Mouse (Mus musculus) thymus, postnatal 10 days (tissue): Measurements from ENCODE around the gene Thap4.

Experiments
- DNase-seq, 2 experiments: peaks; one replicate each; pipeline ENCODE4 v3.0.0; 2021; ENCODE audit warnings: low spot score in 2 of 2

Thap4 gene

DNA sequence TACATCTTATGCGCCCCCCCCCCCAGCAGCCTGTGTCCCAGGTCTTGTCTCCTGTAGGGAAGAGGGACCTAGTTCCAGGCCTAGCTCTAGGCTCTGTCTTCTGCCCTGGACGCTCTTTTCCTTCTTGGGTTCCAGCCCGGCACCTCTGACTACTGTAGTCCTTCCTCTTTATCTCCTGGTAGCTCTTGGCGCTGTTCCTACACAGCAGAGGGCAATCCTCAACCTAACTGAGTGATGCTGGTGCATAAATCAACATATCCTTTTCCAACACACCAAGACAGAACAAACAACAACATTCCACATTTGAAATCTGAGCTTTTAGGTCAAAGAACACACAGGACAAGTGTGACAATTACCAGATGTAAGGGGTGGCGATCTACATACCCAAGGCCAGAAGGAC lies 8.5 kb downstream of the Thap4 start:
- DNase-seq: no peak

DNA sequence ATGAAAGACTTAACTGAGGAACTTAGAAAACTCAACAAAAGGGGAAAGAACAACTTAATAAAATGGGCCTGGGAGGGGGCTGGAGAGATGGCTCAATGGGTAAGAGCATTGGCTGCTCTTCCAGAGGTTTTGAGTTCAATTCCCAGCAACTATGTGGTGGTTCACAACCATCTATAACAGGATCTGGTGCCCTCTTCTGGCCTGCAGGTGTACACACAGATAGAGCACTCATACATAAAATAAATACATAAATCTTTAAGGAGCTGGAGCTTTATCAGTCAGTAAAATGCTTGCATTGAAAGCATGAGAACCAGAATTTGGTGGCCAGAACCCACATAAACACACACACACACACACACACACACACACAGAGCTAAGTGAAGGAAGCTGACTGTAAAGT lies 11.8 kb downstream of the Thap4 start:
- no peak for DNase-seq

DNA sequence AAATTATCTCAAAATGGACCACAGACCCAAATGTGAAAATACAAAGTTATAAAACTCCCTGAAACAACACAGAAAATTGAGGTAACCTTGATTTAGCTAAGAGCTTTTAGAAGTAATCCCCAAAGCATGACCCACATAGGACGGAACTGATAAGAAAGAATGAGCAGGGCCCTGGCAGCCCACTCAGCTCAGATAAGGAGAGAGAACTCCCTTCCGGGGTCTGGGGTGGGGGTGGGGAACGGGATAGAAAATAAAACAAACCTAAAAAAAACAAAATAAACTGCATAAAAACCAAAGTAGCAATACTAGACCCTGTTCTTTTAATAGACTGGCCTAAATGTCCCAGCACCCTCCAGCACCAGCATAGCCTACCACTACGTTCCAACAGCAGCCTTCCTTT lies 12.7 kb downstream of the Thap4 start:
- no peak for DNase-seq

DNA sequence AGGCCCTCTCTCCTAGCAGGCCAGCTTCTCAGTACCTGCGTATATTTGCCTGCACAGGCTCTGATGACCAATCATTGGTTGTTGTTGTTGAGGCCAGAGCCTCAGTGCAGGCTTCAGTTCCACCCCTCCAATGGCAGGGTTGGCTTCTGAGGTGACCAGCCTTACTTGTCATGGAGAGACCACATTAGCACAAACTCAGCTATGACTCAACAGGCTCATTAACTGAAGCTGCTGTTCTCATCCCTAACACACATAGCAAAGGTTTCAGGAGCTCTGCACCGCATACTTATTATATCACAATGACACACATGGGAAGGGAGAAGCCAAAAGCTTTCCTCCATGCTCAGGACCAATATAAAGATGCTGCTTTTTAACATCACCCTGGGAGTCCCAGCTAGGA lies 14.0 kb downstream of the Thap4 start:
- DNase-seq: no peak

DNA sequence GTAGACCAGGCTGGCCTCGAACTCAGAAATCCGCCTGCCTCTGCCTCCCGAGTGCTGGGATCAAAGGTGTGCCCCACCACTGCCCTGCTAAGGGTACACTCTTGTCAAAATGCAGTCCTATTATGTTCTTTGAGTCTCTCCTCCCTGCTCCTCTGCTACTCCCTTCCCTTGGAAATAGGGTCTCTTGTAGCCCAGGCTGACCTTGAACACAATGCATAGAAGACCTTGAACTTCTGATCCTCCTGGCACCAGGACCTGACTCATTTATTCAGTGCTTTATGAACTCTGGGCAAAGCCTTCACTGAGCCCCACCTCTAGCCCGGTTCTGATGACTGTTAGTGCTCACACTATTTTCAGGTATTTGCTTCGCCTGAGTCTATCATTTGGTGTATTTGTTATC lies 17.0 kb downstream of the Thap4 start:
- no peak for DNase-seq

DNA sequence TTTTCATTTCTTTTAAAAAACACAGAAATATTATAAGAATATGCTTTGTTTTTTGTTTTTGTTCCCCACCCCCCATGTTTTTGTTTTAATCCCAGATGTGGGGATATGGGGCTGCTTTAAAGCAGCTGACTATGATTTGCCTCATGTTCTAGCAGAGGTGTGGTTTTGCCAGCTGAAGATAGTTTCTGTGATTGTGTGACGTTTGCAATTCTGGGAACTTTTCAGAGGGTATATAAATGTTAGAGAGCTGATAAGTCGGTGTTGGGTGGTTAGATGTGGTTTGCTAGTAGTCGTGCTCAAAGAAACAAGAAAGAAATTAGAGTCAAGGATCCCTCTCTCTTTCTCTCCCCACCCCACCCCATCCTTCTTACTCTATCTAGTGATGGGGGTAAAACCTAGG lies 18.8 kb downstream of the Thap4 start:
- no peak for DNase-seq

DNA sequence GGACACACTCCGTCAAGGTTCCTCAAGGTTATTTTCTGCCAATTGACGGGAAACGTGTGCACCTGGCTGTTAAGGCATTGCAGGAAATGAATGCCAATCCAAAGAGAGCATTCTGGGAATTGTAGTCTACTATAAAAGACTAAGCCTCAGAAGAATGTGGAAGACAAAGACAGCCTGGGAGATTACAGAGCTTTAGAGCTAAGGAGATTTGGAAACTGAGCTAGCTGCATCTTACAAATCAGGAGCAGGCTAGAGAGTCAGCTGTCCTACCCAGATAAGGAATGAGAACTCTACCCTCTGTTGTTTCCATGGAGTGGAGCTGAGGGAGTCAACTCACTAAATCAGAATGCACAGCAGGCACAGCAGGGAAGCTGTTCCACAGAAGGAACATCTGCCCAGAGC lies 22.8 kb downstream of the Thap4 start:
- no peak for DNase-seq

DNA sequence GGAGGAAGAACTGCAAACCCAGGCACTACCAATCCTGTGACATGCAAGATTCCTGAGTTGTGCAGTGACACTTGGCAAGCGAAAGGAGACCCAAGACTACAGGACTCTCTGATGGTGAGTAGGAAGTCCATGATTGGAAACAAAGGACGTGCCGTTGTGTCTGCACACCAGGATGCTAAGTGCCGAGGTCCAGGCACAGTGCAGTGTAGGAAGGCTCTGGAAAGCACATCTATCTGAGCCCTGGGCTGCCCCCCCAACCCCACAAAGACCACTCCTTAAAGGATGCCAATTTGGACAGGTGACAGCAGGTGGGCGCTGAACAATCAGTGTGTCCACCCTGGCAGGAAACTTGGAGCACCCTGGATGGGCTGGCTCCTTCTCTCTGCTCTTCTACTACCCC lies 23.6 kb downstream of the Thap4 start:
- DNase-seq: no peak

DNA sequence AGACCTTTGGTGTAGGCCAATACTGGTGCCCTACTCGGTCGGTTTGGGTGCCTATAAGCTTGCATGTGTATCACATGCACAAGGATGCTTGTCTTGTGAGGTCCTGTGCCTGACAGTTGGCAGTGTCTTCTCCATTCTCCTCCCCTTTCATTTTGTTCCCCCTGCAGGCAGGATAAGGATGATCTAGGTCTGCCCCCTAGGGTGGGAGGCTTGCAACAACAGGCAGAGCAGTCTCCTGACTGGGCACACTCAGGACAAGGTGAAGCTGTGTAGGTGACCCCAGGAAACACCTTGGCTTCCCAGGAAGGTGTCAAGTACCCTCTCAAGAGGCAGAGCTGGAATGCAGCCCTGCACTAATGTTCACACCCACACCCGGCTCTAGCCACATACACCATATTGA lies 27.7 kb downstream of the Thap4 start:
- DNase-seq: peak; percentile 12 to 53

DNA sequence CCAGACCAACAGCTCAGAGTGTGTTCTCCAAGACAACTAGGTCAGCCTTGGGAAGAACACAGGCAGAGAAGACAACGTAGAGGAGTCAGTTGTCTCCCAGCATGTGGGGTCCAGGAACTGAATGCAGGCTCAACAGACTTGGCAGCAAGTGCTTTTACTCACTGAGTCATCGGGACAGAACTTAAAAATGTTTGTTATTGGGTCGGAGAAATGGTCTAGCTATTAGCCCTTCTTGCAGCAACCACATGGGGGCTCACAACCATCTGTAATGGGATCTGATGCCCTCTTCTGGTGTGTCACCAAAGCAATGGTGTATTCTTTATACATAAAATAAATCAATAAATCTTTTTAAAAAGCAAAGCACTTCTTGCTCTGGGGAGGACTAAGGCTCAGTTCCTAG lies 28.5 kb downstream of the Thap4 start:
- no peak for DNase-seq

DNA sequence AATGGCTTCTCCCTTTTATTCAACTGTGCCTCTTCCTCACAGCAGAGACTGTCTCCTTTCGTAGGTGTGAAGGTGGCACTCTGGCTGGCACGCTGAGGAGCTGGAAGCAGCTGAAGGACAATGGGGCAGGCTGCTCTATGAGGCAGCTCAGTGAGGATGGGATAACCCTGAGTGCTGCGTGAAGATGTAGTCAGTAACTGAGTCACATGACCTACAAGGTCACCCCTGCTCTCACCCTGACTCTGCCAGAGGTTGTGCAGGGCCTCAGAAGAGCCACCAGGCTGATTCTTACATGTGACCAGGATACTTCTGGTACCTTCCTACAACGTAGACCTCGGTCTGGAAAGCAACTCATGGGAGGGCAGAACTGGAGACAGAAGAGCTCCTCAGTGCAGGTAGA lies 29.0 kb downstream of the Thap4 start:
- DNase-seq: no peak

DNA sequence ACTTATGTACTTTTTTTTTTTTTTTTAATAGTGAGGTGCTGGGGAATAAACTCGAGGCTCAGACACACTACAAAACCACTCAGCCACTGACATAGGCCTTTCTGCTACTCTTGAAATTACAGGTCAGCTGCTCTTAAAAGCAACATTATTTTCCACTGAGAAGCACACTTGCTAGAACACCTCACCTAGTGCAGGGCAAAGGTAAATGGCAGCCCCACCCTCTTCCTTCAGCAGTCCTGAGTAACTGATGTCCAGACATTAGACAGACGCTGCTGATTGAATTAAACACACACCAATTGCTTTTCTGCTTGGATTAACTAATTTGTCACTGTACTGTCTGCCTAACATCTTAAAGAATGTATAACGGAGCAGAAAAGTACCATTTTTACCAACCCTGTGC lies 30.0 kb downstream of the Thap4 start:
- no peak for DNase-seq

DNA sequence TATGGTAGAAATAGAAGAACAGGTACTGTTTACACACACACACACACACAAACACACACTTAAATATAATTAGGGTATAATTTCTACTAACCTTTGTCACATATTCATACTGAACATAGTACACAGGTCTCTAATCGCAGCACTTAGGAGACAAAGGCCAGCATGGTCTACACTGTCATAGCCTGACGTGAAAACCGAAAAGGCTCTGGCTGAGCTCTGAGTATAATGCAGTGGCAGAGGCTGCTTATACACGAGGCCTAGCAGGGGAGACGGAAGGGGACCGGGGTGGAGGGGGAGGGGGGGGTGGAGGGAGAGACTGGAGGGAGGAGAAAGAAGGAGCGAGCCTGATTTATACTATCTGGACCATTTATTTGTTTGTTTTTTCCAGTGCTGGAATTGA lies 33.1 kb downstream of the Thap4 start:
- no peak for DNase-seq

DNA sequence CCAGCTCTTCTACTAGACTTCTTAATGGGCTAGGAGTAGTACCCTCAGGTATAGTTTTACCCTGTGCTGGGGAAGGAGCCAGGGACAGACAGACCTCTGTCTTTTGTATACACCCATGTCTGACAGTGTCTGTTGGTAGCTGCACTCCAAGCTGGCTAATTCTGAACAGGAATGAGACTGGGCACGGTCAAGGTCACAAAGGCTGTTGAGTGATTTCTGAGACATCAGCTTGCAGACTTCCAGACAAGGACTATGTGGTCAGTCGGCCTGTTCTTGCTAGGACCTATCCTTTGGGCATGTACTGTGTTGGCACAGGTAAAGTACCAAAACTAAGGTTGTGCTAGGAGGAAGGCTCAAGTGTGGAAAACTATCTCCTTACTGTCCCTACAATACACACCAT lies 38.5 kb downstream of the Thap4 start:
- no peak for DNase-seq

DNA sequence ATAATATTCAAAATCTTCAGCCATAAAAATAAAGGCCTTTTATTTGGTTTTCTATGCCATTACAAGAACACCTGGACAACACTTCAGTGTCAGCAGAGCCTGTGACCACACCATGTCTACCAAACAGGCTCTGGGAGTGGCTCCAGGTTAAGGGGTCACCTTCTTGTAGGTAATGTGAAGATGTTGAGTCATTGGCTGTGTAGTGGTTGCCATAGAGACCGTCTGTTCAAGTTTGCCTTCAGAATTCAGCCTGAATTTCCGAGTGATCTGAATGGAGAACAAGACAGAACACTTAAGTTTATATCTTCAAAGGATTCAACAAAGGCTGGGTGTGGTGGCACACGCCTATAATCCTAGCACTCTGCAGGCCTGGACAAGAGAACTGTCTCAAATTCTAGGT lies 49.3 kb downstream of the Thap4 start:
- DNase-seq: no peak

DNA sequence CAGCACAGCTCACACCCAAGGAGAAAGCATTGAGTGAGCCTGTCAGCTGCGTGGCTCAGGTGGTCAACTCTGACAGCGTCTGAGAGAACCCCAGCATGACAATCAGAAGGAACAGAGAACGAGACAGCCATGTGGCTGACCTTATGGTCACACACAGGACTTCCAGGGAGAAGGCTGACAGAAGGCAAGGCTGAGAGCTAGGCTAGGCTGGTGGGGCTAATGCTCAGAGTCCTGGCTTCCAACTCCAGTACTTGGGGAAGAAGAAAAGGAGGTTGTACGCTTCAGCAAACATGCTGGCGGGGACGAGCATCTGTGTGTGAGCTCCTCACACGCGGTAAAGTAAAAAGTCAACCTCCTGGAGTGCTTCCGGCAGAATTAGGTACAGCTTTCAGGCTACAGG lies 50.3 kb downstream of the Thap4 start:
- no peak for DNase-seq

DNA sequence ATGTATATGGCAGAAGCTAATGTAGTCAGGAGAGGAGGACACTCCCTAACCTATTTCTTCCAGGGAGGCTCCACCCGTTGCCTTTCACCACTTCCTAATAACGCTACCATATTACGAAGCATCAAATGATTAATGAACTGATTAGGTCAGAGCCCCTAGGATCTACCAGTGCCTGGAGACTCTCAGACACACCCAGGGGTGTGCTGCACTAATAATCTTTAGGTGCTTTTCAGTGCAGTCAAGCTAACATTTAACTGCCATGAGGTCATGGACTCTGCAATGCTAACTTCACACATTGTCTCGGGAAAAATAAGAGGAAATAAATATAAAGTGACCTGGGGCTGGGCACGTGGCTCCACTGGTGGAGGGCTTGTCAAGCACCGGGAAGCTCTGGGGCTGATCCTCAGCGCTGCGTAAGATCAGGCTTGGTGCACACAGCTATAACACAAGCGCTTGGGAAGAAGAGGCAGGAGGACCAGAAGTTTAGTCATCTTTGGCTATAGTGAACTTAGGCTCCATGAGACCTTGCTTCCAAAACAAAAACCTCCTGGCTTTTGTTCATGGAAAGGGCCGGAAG lies 51.1 kb downstream of the Thap4 start:
- DNase-seq: no peak

DNA sequence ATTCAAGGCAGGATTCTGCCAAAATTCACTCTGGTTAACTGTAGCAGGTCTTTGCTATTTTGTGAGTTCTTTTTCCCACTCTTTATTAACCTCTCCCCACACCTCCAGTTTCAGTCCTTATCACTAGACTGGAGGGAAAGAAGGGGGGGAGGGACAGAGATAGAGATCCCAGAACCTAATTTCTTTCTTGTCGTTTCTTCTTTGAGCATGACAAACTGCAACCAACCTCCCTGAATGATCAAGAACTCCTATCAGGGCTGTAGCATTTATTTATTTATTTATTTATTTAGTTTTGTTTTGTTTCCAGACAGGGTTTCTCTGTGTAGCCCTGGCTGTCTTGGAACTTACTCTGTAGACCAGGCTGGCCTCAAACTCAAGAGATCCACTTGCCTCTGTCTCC lies 52.6 kb downstream of the Thap4 start:
- DNase-seq: no peak

DNA sequence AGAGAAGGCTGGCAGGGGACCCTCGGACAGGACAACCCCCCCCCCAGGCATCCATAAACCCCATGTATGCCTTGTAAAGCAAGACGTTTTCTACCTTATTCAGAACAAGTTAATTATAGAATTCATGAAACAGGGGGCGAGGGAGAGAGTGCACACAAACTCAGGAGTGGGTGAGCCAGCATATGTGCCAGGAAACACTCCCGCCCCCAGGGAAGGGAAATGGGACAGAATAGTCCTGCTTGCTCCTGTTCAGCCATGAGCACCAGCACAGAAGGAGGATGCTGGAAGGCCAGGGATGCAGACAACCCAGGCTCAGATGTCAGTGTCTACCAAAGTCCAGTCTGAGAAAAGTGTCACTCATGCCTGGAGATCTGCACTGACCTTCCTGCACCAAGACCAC lies 55.5 kb downstream of the Thap4 start:
- DNase-seq: no peak

DNA sequence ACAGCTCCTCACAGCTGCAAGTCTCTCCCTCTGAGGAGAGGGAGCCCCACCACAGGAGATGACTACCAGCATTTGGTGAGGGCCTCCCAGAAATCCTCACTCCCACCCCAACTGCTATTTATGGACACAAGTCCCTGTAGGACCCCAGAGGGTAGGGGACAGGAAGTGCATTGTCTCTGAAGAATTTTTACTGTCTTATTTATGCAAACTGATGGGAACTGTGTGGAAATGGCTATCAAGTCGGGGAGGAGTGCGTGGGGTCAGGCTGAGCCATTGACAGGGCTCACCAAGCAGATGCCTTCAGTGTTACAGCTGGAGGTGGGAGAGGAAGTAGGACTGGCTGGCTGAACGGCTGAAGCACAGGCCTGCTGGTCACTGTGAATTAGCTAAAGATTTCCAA lies 57.3 kb downstream of the Thap4 start:
- DNase-seq: no peak

DNA sequence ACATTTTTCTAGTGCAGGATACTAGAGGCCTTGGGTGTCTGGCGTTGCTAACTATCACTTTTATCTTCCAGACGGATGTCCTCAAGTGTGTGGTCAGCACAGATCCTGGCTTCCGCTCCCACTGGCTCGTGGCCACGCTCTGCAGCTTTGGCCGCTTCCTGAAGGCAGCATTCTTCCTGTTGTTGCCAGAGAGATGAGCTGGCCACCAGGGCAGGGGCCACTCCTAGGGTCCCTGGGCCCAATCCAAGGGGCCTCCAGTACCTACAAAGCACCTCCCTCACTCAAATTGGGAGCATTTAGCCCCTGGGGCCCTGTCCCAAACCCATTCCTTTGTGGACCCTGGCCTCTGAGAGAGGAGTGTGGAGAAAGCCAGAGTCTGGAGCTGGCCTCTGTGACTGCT lies 59.7 kb downstream of the Thap4 start:
- DNase-seq: no peak

DNA sequence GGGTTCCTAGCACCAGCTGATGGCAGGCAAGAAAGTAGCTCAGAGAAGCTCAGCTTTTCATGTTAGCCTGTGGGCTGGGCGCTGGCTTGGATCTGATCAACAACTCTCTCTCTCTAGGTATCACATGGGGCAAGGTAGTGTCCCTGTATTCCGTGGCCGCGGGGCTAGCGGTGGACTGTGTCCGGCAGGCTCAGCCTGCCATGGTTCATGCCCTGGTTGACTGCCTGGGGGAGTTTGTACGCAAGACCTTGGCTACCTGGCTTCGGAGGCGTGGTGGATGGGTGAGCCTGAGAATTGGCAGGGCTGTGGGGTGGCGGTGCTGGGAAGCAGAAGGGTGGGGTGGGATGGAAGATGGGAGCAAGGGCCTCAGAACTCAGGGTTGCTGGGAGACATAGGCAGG lies 60.7 kb downstream of the Thap4 start:
- no peak for DNase-seq

DNA sequence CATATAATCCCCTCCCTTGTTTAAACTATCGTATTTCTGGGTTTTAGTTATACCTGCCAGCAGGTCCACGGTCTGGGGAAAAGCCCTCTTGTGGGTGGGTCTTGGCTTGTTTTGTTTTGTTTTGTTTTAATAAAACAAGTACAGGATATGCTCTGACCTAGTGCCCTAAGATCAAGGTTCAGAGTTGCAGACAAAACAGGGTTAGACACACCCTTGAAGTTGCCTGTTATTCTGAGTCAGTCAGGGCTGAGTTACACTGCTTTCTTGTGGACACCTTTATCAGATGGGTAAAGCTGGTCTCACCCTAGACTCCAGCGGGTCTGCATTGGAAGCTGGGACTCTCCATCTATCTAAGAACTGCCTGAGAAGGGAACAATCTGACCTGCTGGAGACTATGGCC lies 61.2 kb downstream of the Thap4 start:
- DNase-seq: no peak

DNA sequence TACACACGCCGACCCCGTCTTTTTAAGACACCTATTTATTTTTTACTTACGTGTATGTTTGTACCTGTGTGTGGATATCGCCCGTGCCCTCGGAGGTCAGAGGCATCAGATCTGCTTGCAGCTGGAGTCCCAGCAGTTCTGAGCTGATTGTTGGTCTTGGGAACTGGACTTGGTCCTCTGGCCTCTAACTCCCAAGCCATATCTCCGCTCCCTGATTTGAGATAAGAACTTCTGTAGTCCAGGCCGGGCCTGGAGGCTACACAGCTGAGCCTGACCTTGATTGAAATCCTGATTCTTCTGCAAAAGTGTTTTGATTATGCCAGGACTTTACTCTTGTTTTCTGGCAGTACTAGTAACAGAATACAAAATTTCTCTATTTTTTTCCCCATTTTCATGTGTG lies 61.9 kb downstream of the Thap4 start:
- no peak for DNase-seq
